Mouse (Mus musculus) limb, embryonic 12.5 days (tissue): ENCODE data around the gene Hs6st3. TPM values are rescaled to one million over a fixed set of nuclear protein-coding genes. Genes with fewer than 3 reads are reported as not detected.
A peak's percentile ranks its signal among the peaks of the same experiment; 100 is the strongest.

Experiments used
- ATAC-seq: fragments of 200-750 bp; cut with Nextera tagmentation; 2 replicates; pipeline ENCODE4 v1.8.0; 2017; ENCODE audit warnings: low read depth, moderate TSS enrichment; ENCODE audit not compliant: insufficient number of reproducible peaks, insufficient read depth, low FRiP score, low TSS enrichment
- H3K27ac ChIP-seq: fragments of 300-500 bp; sonication (generic); 2 replicates; pipeline ENCODE4 v1.5.1; 2016; ENCODE audit warnings: mild to moderate bottlenecking, moderate library complexity
- H3K27me3 ChIP-seq: fragments of 300-500 bp; sonication (generic); 2 replicates; pipeline ENCODE4 v1.6.1; 2016; ENCODE audit warnings: mild to moderate bottlenecking, moderate library complexity
- H3K36me3 ChIP-seq: fragments of 300-500 bp; sonication (generic); 2 replicates; pipeline ENCODE4 v1.6.1; 2016; ENCODE audit warnings: mild to moderate bottlenecking, moderate library complexity
- H3K4me1 ChIP-seq: fragments of 300-500 bp; sonication (generic); replicated peaks from 2 replicates; pipeline ENCODE4 v1.6.1; 2016
- H3K4me2 ChIP-seq: fragments of 300-500 bp; sonication (generic); 2 replicates; pipeline ENCODE4 v1.6.1; 2016; ENCODE audit warnings: mild to moderate bottlenecking, moderate library complexity
- H3K4me3 ChIP-seq: fragments of 300-500 bp; sonication (generic); replicated peaks from 2 replicates; pipeline ENCODE4 v1.5.1; 2016; ENCODE audit warnings: mild to moderate bottlenecking
- H3K9ac ChIP-seq: fragments of 300-500 bp; sonication (generic); replicated peaks from 2 replicates; pipeline ENCODE4 v1.6.1; 2016; ENCODE audit warnings: mild to moderate bottlenecking, moderate library complexity
- H3K9me3 ChIP-seq: fragments of 300-500 bp; sonication (generic); 2 replicates; pipeline ENCODE4 v1.6.1; 2016; ENCODE audit warnings: mild to moderate bottlenecking, moderate library complexity
- WGBS: fragments of 180-500 bp; shearing (Covaris S2); methylation state at CpG from one replicate; pipeline ENCODE4 v1.1.7; 2016; 5-methylcytosine and 5-hydroxymethylcytosine counted together
- polyA plus RNA-seq: library from polyadenylated mRNA; unstranded; fragments of >200 nt; fragmentation: Nextera tagmentation; extraction: Ambion mirVana; gene quantifications from 2 replicates; pipeline ENCODE4 v1.2.1, GENCODE M21; 2016

Gene Hs6st3
- polyA plus RNA-seq, 1 experiment from 2014 or later: 0.31 TPM

GRCm38 (mm10) chr14:119848759-119849298, 710.7 kb downstream of the Hs6st3 start:
- Histone ChIP-seq H3K4me1 (peaks cover 18% of the 10 kb centered on the region), H3K27ac (no peak overlapping the region), H3K9me3 (no peaks in the 10 kb centered on the region), H3K4me2 (no peak overlapping the region), H3K27me3 (no peaks in the 10 kb centered on the region), H3K9ac (no peak overlapping the region), H3K4me3 (no peak overlapping the region), H3K36me3 (no peaks in the 10 kb centered on the region)
- no peak for ATAC-seq
- WGBS: 65% methylated on average over 4 of the region's 4 CpGs

GRCm38 (mm10) chr14:119849338-119849737, 711.2 kb downstream of the Hs6st3 start:
- WGBS: 89% methylated on average over 7 of the region's 7 CpGs
- Histone ChIP-seq H3K27me3 (no peaks in the 10 kb centered on the region), H3K27ac (no peak overlapping the region), H3K36me3 (no peaks in the 10 kb centered on the region), H3K4me2 (no peak overlapping the region), H3K4me3 (no peak overlapping the region), H3K9me3 (no peaks in the 10 kb centered on the region), H3K9ac (no peak overlapping the region), H3K4me1 (peaks cover 18% of the 10 kb centered on the region)
- no peak for ATAC-seq

GRCm38 (mm10) chr14:119852139-119852538, 714.0 kb downstream of the Hs6st3 start:
- no peak overlapping the region; the same call in 1 of the 2 replicates for H3K4me3 ChIP-seq
- ATAC-seq: peak; percentile 79
- peaks cover 13% of the 10 kb centered on the region for H3K27me3 ChIP-seq
- 0% methylated on average over 5 of the region's 5 CpGs for WGBS
- H3K4me1 ChIP-seq: peaks cover 18% of the 10 kb centered on the region
- H3K4me2 ChIP-seq: peak overlapping the region; percentile 30
- peak overlapping the region; percentile 53; the same call in 1 of the 2 replicates for H3K27ac ChIP-seq
- H3K9ac ChIP-seq: no peak overlapping the region
- H3K36me3 ChIP-seq: no peaks in the 10 kb centered on the region
- H3K9me3 ChIP-seq: no peaks in the 10 kb centered on the region

- H3K9me3 ChIP-seq: no peaks in the 10 kb centered on the region
- no peak for ATAC-seq
- H3K4me2 ChIP-seq: no peak overlapping the region
Measured at GRCm38 (mm10) chr14:119857338-119858291, 719.5 kb downstream of the Hs6st3 start.

GRCm38 (mm10) chr14:119873617-119874016, 735.5 kb downstream of the Hs6st3 start:
- ATAC-seq: no peak
- Histone ChIP-seq H3K4me2 (no peak overlapping the region), H3K4me1 (no peaks in the 10 kb centered on the region), H3K4me3 (no peak overlapping the region), H3K27ac (no peak overlapping the region), H3K27me3 (no peaks in the 10 kb centered on the region; the same call in 1 of the 2 replicates), H3K9ac (no peak overlapping the region), H3K9me3 (no peaks in the 10 kb centered on the region), H3K36me3 (no peaks in the 10 kb centered on the region)
- 95% methylated on average over 4 of the region's 4 CpGs for WGBS

More at GRCm38 (mm10) chr14:119857338-119858291, 719.5 kb downstream of the Hs6st3 start:
- Histone ChIP-seq H3K4me3 (no peak overlapping the region), H3K36me3 (no peaks in the 10 kb centered on the region), H3K9ac (no peak overlapping the region), H3K27me3 (peaks cover 18% of the 10 kb centered on the region), H3K27ac (no peak overlapping the region), H3K4me1 (peaks cover 10% of the 10 kb centered on the region; the same call in 1 of the 2 replicates)
- 73% methylated on average over 23 of the region's 23 CpGs for WGBS

- Histone ChIP-seq H3K27me3 (no peaks in the 10 kb centered on the region), H3K4me1 (peaks cover 6% of the 10 kb centered on the region; the same call in 1 of the 2 replicates), H3K9me3 (no peaks in the 10 kb centered on the region), H3K27ac (no peak overlapping the region), H3K4me2 (no peak overlapping the region), H3K36me3 (no peaks in the 10 kb centered on the region), H3K9ac (no peak overlapping the region), H3K4me3 (no peak overlapping the region)
- 63% methylated on average over 8 of the region's 8 CpGs for WGBS
- no peak for ATAC-seq
Measured at GRCm38 (mm10) chr14:119892922-119893321, 754.8 kb downstream of the Hs6st3 start.

GRCm38 (mm10) chr14:119895097-119895496, 757.0 kb downstream of the Hs6st3 start:
- Histone ChIP-seq H3K27me3 (no peaks in the 10 kb centered on the region), H3K4me2 (no peak overlapping the region), H3K4me1 (peaks cover 6% of the 10 kb centered on the region; the same call in 1 of the 2 replicates), H3K36me3 (no peaks in the 10 kb centered on the region), H3K9ac (no peak overlapping the region), H3K27ac (no peak overlapping the region), H3K4me3 (no peak overlapping the region), H3K9me3 (no peaks in the 10 kb centered on the region)
- no peak for ATAC-seq
- WGBS: 90% methylated on average over 8 of the region's 8 CpGs

GRCm38 (mm10) chr14:119895765-119896465, 757.8 kb downstream of the Hs6st3 start:
- Histone ChIP-seq H3K9me3 (no peaks in the 10 kb centered on the region), H3K4me3 (no peak overlapping the region), H3K4me1 (peaks cover 6% of the 10 kb centered on the region; the same call in 1 of the 2 replicates), H3K27ac (no peak overlapping the region), H3K9ac (no peak overlapping the region), H3K36me3 (no peaks in the 10 kb centered on the region), H3K4me2 (no peak overlapping the region), H3K27me3 (no peaks in the 10 kb centered on the region)
- 34% methylated on average over 10 of the region's 10 CpGs for WGBS
- ATAC-seq: no peak

GRCm38 (mm10) chr14:119902486-119902885, 764.3 kb downstream of the Hs6st3 start:
- ATAC-seq: no peak
- Histone ChIP-seq H3K27me3 (no peaks in the 10 kb centered on the region), H3K27ac (no peak overlapping the region), H3K9me3 (no peaks in the 10 kb centered on the region), H3K4me1 (no peaks in the 10 kb centered on the region), H3K4me3 (no peak overlapping the region), H3K9ac (no peak overlapping the region), H3K4me2 (no peak overlapping the region), H3K36me3 (no peaks in the 10 kb centered on the region)

- 68% methylated on average over 13 of the region's 13 CpGs for WGBS
- H3K4me2 ChIP-seq: no peak overlapping the region
- H3K27ac ChIP-seq: no peak overlapping the region
- no peaks in the 10 kb centered on the region; the same call in 1 of the 2 replicates for H3K27me3 ChIP-seq
- ATAC-seq: no peak
- H3K4me1 ChIP-seq: no peaks in the 10 kb centered on the region
- H3K4me3 ChIP-seq: no peak overlapping the region
- no peaks in the 10 kb centered on the region for H3K9me3 ChIP-seq
- H3K36me3 ChIP-seq: no peaks in the 10 kb centered on the region
- no peak overlapping the region for H3K9ac ChIP-seq
Measured at GRCm38 (mm10) chr14:119908032-119908675, 770.0 kb downstream of the Hs6st3 start.
